Mouse (Mus musculus) liver, embryonic 14.5 days (tissue): ENCODE results near the gene Pde6h. TPM values are rescaled to one million over a fixed set of nuclear protein-coding genes. Genes with fewer than 3 reads are reported as not detected.

Source experiments
- ATAC-seq: fragments of 200-750 bp; cut with Nextera tagmentation; 2 replicates; pipeline ENCODE4 v1.8.0; 2017; ENCODE audit warnings: moderate number of reproducible peaks, mild to moderate bottlenecking, moderate library complexity; ENCODE audit not compliant: insufficient read depth
- DNase-seq, 3 experiments: peaks; one replicate each; pipeline ENCODE4 v3.0.0-alpha.2; 2012 to 2013; ENCODE audit warnings: low read depth in 3 of 3, low spot score in 3 of 3
- H3K27ac ChIP-seq: fragments of 300-500 bp; sonication (generic); 2 replicates; pipeline ENCODE4 v1.5.1; 2014; ENCODE audit warnings: moderate library complexity, mild to moderate bottlenecking, control low read depth, inconsistent platforms
- H3K27me3 ChIP-seq: fragments of 300-500 bp; sonication (generic); 2 replicates; pipeline ENCODE4 v1.6.1; 2014; ENCODE audit warnings: mild to moderate bottlenecking, low read length, moderate library complexity; ENCODE audit not compliant: control insufficient read depth, insufficient read depth
- H3K36me3 ChIP-seq: fragments of 300-500 bp; sonication (generic); replicated peaks from 2 replicates; pipeline ENCODE4 v1.6.1; 2014; ENCODE audit warnings: low read depth; ENCODE audit not compliant: control insufficient read depth, insufficient read depth
- H3K4me1 ChIP-seq, 2 experiments: fragments of 200-500 bp in 1 of 2; fragments of 300-500 bp in 1 of 2; sonication (generic) in 1 of 2; replicated peaks; 2 replicates each; pipeline ENCODE4 v1.6.1; 2012 to 2014; ENCODE audit warnings: antibody characterized with exemption in 1 of 2, inconsistent platforms in 1 of 2, low read length in 1 of 2; ENCODE audit not compliant: control insufficient read depth in 2 of 2, insufficient read depth in 2 of 2
- H3K4me2 ChIP-seq: fragments of 300-500 bp; sonication (generic); 2 replicates; pipeline ENCODE4 v1.6.1; 2014; ENCODE audit warnings: low read depth, mild to moderate bottlenecking, control low read depth, moderate library complexity
- H3K4me3 ChIP-seq, 2 experiments: fragments of 200-500 bp in 1 of 2; fragments of 300-500 bp in 1 of 2; sonication (generic) in 1 of 2; 2 replicates each; pipeline ENCODE4 v1.5.1; 2012 to 2014; ENCODE audit warnings: low read depth in 2 of 2, low read length in 2 of 2, mild to moderate bottlenecking in 2 of 2, control low read depth in 1 of 2, inconsistent platforms in 1 of 2, moderate library complexity in 1 of 2; ENCODE audit not compliant: insufficient read depth in 1 of 2
- H3K9ac ChIP-seq: fragments of 300-500 bp; sonication (generic); replicated peaks from 2 replicates; pipeline ENCODE4 v1.6.1; 2014; ENCODE audit warnings: mild to moderate bottlenecking, control low read depth, moderate library complexity
- H3K9me3 ChIP-seq: fragments of 300-500 bp; sonication (generic); 2 replicates; pipeline ENCODE4 v1.6.1; 2016; ENCODE audit warnings: low read length, mixed read lengths; ENCODE audit not compliant: control insufficient read depth
- CTCF ChIP-seq: IDR thresholded peaks from 2 replicates; pipeline ENCODE4 v1.5.1; 2016; ENCODE audit warnings: antibody characterized with exemption, low read depth, control low read depth
- EP300 ChIP-seq: IDR thresholded peaks from 2 replicates; pipeline ENCODE4 v1.6.1; 2016; ENCODE audit warnings: antibody characterized with exemption, low read depth
- WGBS: fragments of 180-500 bp; shearing (Covaris S2); extraction: QIAGEN DNeasy Blood & Tissue Kit; methylation state at CpG from one replicate; pipeline ENCODE4 v1.1.7; 2014; ENCODE audit not compliant: insufficient replicate concordance; 5-methylcytosine and 5-hydroxymethylcytosine counted together
- polyA plus RNA-seq, 2 experiments: library from polyadenylated mRNA; depleted of rRNA in 1 of 2; stranded (reverse) in 1 of 2; unstranded in 1 of 2; fragments of >200 nt; fragmentation: Nextera tagmentation in 1 of 2; extraction: Ambion mirVana in 1 of 2; gene quantifications; 2 replicates each; pipeline versions ENCODE4 v1.2.1 to v1.2.3; 2012 to 2014

Pde6h gene
- polyA plus RNA-seq, 2 experiments = 0.01 TPM; not detected in 1

GRCm38 (mm10) chr6:136990557-136990956 is 66.9 kb downstream of the Pde6h start:
- 46% methylated on average over 8 of the region's 8 CpGs for WGBS
- Histone ChIP-seq H3K4me2 (no peak overlapping the region), H3K27ac (no peak overlapping the region), H3K4me3 (no peak overlapping the region), H3K4me1 (peaks cover 0 to 3% of the 10 kb centered on the region in 2 experiments; a peak in 1 of 4 replicates), H3K27me3 (no peaks in the 10 kb centered on the region), H3K9me3 (no peaks in the 10 kb centered on the region), H3K9ac (no peak overlapping the region), H3K36me3 (no peaks in the 10 kb centered on the region)
- DNase-seq = no peak
- ATAC-seq = no peak
- no peak for TF ChIP-seq CTCF
- no peak for TF ChIP-seq EP300

GRCm38 (mm10) chr6:136993574-136993973 is 69.9 kb downstream of the Pde6h start:
- Histone ChIP-seq H3K9ac (no peak overlapping the region), H3K27me3 (no peaks in the 10 kb centered on the region), H3K27ac (no peak overlapping the region), H3K4me1 (peaks cover 0 to 3% of the 10 kb centered on the region in 2 experiments; a peak in 1 of 4 replicates), H3K4me3 (no peak overlapping the region), H3K36me3 (no peaks in the 10 kb centered on the region), H3K4me2 (no peak overlapping the region), H3K9me3 (no peaks in the 10 kb centered on the region)
- 47% methylated on average over 4 of the region's 4 CpGs for WGBS
- DNase-seq (no peak), ATAC-seq (no peak)
- TF ChIP-seq EP300 = no peak
- no peak for TF ChIP-seq CTCF

- Histone ChIP-seq H3K27me3 (no peaks in the 10 kb centered on the region), H3K27ac (no peak overlapping the region), H3K9ac (no peak overlapping the region), H3K4me1 (no peaks in the 10 kb centered on the region), H3K9me3 (no peaks in the 10 kb centered on the region), H3K36me3 (no peaks in the 10 kb centered on the region), H3K4me3 (no peak overlapping the region), H3K4me2 (no peak overlapping the region)
- 57% methylated on average over 8 of the region's 8 CpGs for WGBS
- ATAC-seq = no peak
- DNase-seq = no peak
- TF ChIP-seq EP300 (no peak), CTCF (peak; percentile 47; the same call in 1 of the 2 replicates)
Measured at GRCm38 (mm10) chr6:136995533-136995932, 71.9 kb downstream of the Pde6h start.

GRCm38 (mm10) chr6:136996336-136996735 is 72.7 kb downstream of the Pde6h start:
- Histone ChIP-seq H3K9me3 (no peaks in the 10 kb centered on the region), H3K27me3 (no peaks in the 10 kb centered on the region), H3K36me3 (no peaks in the 10 kb centered on the region), H3K27ac (no peak overlapping the region), H3K4me1 (no peaks in the 10 kb centered on the region), H3K4me3 (no peak overlapping the region), H3K9ac (no peak overlapping the region), H3K4me2 (no peak overlapping the region)
- WGBS = 51% methylated on average over 5 of the region's 5 CpGs
- DNase-seq = no peak
- ATAC-seq = no peak
- TF ChIP-seq EP300 (no peak), CTCF (no peak)

GRCm38 (mm10) chr6:136998181-136998580 is 74.5 kb downstream of the Pde6h start:
- Histone ChIP-seq H3K27me3 (no peaks in the 10 kb centered on the region), H3K9me3 (no peaks in the 10 kb centered on the region), H3K4me1 (no peaks in the 10 kb centered on the region), H3K4me3 (no peak overlapping the region), H3K9ac (no peak overlapping the region), H3K27ac (no peak overlapping the region), H3K4me2 (no peak overlapping the region), H3K36me3 (no peaks in the 10 kb centered on the region)
- ATAC-seq = no peak
- WGBS = 73% methylated on average over 7 of the region's 7 CpGs
- DNase-seq = no peak
- no peak for TF ChIP-seq CTCF
- TF ChIP-seq EP300 = no peak
